Mouse (Mus musculus): ENCODE data around the gene Shroom3. TPM values are rescaled to one million over a fixed set of nuclear protein-coding genes. Genes with fewer than 3 reads are reported as not detected.

Shroom3 gene
- total RNA-seq, 2 experiments from 2014 or later = 0.96 TPM; not detected in 1

- no peak for ATAC-seq (replicated peaks; ENCODE audit: low FRiP score, poor library complexity, severe bottlenecking)
These were observed 155.1 kb downstream of the Shroom3 start for GRCm38 (mm10) chr5:92838351-92838784.

- ATAC-seq (replicated peaks; ENCODE audit: low FRiP score, poor library complexity, severe bottlenecking) = no peak
These were observed 156.1 kb downstream of the Shroom3 start for GRCm38 (mm10) chr5:92839314-92839713.

- ATAC-seq (replicated peaks; ENCODE audit: low FRiP score, poor library complexity, severe bottlenecking) = no peak
These were observed 158.2 kb downstream of the Shroom3 start for GRCm38 (mm10) chr5:92841474-92841873.

- ATAC-seq (replicated peaks; ENCODE audit: low FRiP score, poor library complexity, severe bottlenecking) = no peak
These were observed 159.2 kb downstream of the Shroom3 start for GRCm38 (mm10) chr5:92842417-92842816.

GRCm38 (mm10) chr5:92842881-92843280 is 159.6 kb downstream of the Shroom3 start:
- ATAC-seq (replicated peaks; ENCODE audit: low FRiP score, poor library complexity, severe bottlenecking) = no peak

GRCm38 (mm10) chr5:92843850-92844785 is 160.9 kb downstream of the Shroom3 start:
- ATAC-seq (replicated peaks; ENCODE audit: low FRiP score, poor library complexity, severe bottlenecking) = no peak

- no peak for ATAC-seq (replicated peaks; ENCODE audit: low FRiP score, poor library complexity, severe bottlenecking)
These were observed 166.5 kb downstream of the Shroom3 start for GRCm38 (mm10) chr5:92849743-92850142.

GRCm38 (mm10) chr5:92850925-92851324 is 167.7 kb downstream of the Shroom3 start:
- ATAC-seq (replicated peaks; ENCODE audit: low FRiP score, poor library complexity, severe bottlenecking) = no peak

- ATAC-seq (replicated peaks; ENCODE audit: low FRiP score, poor library complexity, severe bottlenecking) = no peak
These were observed 171.7 kb downstream of the Shroom3 start for GRCm38 (mm10) chr5:92854983-92855382.

GRCm38 (mm10) chr5:92856346-92856745 is 173.1 kb downstream of the Shroom3 start:
- no peak for ATAC-seq (replicated peaks; ENCODE audit: low FRiP score, poor library complexity, severe bottlenecking)

- ATAC-seq (replicated peaks; ENCODE audit: low FRiP score, poor library complexity, severe bottlenecking) = no peak
These were observed 173.9 kb downstream of the Shroom3 start for GRCm38 (mm10) chr5:92857177-92857576.

GRCm38 (mm10) chr5:92858104-92858503 is 174.9 kb downstream of the Shroom3 start:
- ATAC-seq (replicated peaks; ENCODE audit: low FRiP score, poor library complexity, severe bottlenecking) = no peak

GRCm38 (mm10) chr5:92858576-92858975 is 175.3 kb downstream of the Shroom3 start:
- no peak for ATAC-seq (replicated peaks; ENCODE audit: low FRiP score, poor library complexity, severe bottlenecking)

GRCm38 (mm10) chr5:92861416-92862112 is 178.3 kb downstream of the Shroom3 start:
- ATAC-seq (replicated peaks; ENCODE audit: low FRiP score, poor library complexity, severe bottlenecking) = no peak

- ATAC-seq (replicated peaks; ENCODE audit: low FRiP score, poor library complexity, severe bottlenecking) = no peak
These were observed 181.9 kb downstream of the Shroom3 start for GRCm38 (mm10) chr5:92865090-92865489.

- ATAC-seq (replicated peaks; ENCODE audit: low FRiP score, poor library complexity, severe bottlenecking) = no peak
These were observed 183.3 kb downstream of the Shroom3 start for GRCm38 (mm10) chr5:92866546-92866945.

GRCm38 (mm10) chr5:92867253-92867652 is 184.0 kb downstream of the Shroom3 start:
- no peak for ATAC-seq (replicated peaks; ENCODE audit: low FRiP score, poor library complexity, severe bottlenecking)

GRCm38 (mm10) chr5:92868231-92868630 is 185.0 kb downstream of the Shroom3 start:
- ATAC-seq (replicated peaks; ENCODE audit: low FRiP score, poor library complexity, severe bottlenecking) = no peak

GRCm38 (mm10) chr5:92871048-92871447 is 187.8 kb downstream of the Shroom3 start:
- ATAC-seq (replicated peaks; ENCODE audit: low FRiP score, poor library complexity, severe bottlenecking) = no peak

GRCm38 (mm10) chr5:92872182-92872581 is 188.9 kb downstream of the Shroom3 start:
- ATAC-seq (replicated peaks; ENCODE audit: low FRiP score, poor library complexity, severe bottlenecking) = no peak

GRCm38 (mm10) chr5:92872991-92873390 is 189.8 kb downstream of the Shroom3 start:
- ATAC-seq (replicated peaks; ENCODE audit: low FRiP score, poor library complexity, severe bottlenecking) = no peak
